ENCODE assay signal across 26 mouse cellular contexts in genomic region chr16:48276940-48277339, GRCm38 (mm10). TPM values are rescaled to one million over a fixed set of nuclear protein-coding genes. Genes with fewer than 3 reads are reported as not detected.
DNase-seq lines count a peak whose midpoint lies in the region; ATAC-seq and TF ChIP-seq lines count a peak whose summit lies in the region.
"Had no signal": no experiment of that assay in that cellular context is flagged by ENCODE, and none has a peak within 500 bp of the region (broad histone marks: within the 10 kb centered on the region; RNA-seq: fewer than 3 reads in every experiment).

No protein-coding gene starts in this region.

- H3K27me3 ChIP-seq in liver, embryonic 12.5 days (replicated peaks) = no peaks in the 10 kb centered on the region
- H3K27me3 ChIP-seq in liver, postnatal 0 days (ENCODE audit: insufficient read depth, low read length) = no peaks in the 10 kb centered on the region
- no peaks in the 10 kb centered on the region for H3K27me3 ChIP-seq in heart, embryonic 12.5 days (replicated peaks)
- H3K27me3 ChIP-seq: embryonic facial prominence, embryonic 13.5 days; embryonic facial prominence, embryonic 15.5 days; forebrain, embryonic 12.5 days; Patski had no signal

- H3K9ac ChIP-seq in liver, embryonic 12.5 days = no peak overlapping the region
- H3K9ac ChIP-seq in liver, postnatal 0 days (replicated peaks) = no peak overlapping the region
- H3K9ac ChIP-seq in heart, embryonic 12.5 days = no peak overlapping the region
- H3K9ac ChIP-seq: embryonic facial prominence, embryonic 13.5 days; embryonic facial prominence, embryonic 15.5 days; forebrain, embryonic 12.5 days had no signal

- 56% methylated on average over 4 of the region's 4 CpGs for WGBS in liver, embryonic 12.5 days (ENCODE audit: insufficient replicate concordance)
- 63% methylated on average over 4 of the region's 4 CpGs for WGBS in liver, postnatal 0 days (ENCODE audit: insufficient replicate concordance)
- WGBS in heart, embryonic 12.5 days = 60% methylated on average over 4 of the region's 4 CpGs

- no peak overlapping the region for H3K4me2 ChIP-seq in liver, embryonic 12.5 days
- H3K4me2 ChIP-seq in liver, postnatal 0 days (ENCODE audit: low read depth, low read length) = no peak overlapping the region
- no peak overlapping the region for H3K4me2 ChIP-seq in heart, embryonic 12.5 days
- H3K4me2 ChIP-seq: embryonic facial prominence, embryonic 13.5 days; embryonic facial prominence, embryonic 15.5 days; forebrain, embryonic 12.5 days had no signal

- no peak for TF ChIP-seq EP300 in liver, postnatal 0 days (IDR thresholded peaks at IDR 0.05; ENCODE audit: low read depth)

- H3K36me3 ChIP-seq in liver, embryonic 12.5 days = no peaks in the 10 kb centered on the region
- no peaks in the 10 kb centered on the region for H3K36me3 ChIP-seq in liver, postnatal 0 days (replicated peaks; ENCODE audit: insufficient read depth, low read length)
- no peaks in the 10 kb centered on the region for H3K36me3 ChIP-seq in heart, embryonic 12.5 days
- H3K36me3 ChIP-seq: embryonic facial prominence, embryonic 13.5 days; embryonic facial prominence, embryonic 15.5 days; forebrain, embryonic 10.5 days; forebrain, embryonic 12.5 days had no signal

- DNase-seq in liver, postnatal 0 days = no peak
- DNase-seq in cerebellum, postnatal 14 days = no peak
- DNase-seq: adrenal gland, adult 8-10 months; adrenal gland, postnatal 14 days; adrenal gland, postnatal 36 days; cerebellum, adult 11-12 months; cerebellum, adult 2 months; cerebellum, adult 9-10 months; cerebellum, postnatal 10 days; cerebellum, postnatal 36 days; embryo, embryonic 11 days had no signal

- peaks cover 5% of the 10 kb centered on the region; the same call in 1 of the 2 replicates for H3K4me1 ChIP-seq in liver, embryonic 12.5 days
- H3K4me1 ChIP-seq in liver, postnatal 0 days (ENCODE audit: insufficient read depth) = no peaks in the 10 kb centered on the region
- no peaks in the 10 kb centered on the region for H3K4me1 ChIP-seq in heart, embryonic 12.5 days (replicated peaks)
- H3K4me1 ChIP-seq: embryonic facial prominence, embryonic 13.5 days; embryonic facial prominence, embryonic 15.5 days; forebrain, embryonic 10.5 days; forebrain, embryonic 12.5 days had no signal

- ATAC-seq in liver, embryonic 12.5 days = peak; percentile 55; the same call in 1 of the 2 replicates
- no peak for ATAC-seq in liver, postnatal 0 days
- 0 out of 2 replicates have a peak, but pooled peaks have one; percentile 31 for ATAC-seq in megakaryocyte progenitor cell, adult 5-6 weeks (replicated peaks; ENCODE audit: poor library complexity)
- no peak for ATAC-seq in heart, embryonic 12.5 days (ENCODE audit: insufficient number of reproducible peaks, low FRiP score)
- ATAC-seq: activated CD4-positive, CD25-positive, alpha-beta regulatory T cell, adult 4 months; forebrain, embryonic 14.5 days; forebrain, embryonic 16.5 days; Patski had no signal

- no peak for TF ChIP-seq CTCF in liver, postnatal 0 days (IDR thresholded peaks at IDR 0.05; ENCODE audit: low read depth)

- no peak overlapping the region for H3K27ac ChIP-seq in liver, embryonic 12.5 days
- H3K27ac ChIP-seq in liver, postnatal 0 days (ENCODE audit: low read depth) = no peak overlapping the region
- no peak overlapping the region for H3K27ac ChIP-seq in heart, embryonic 12.5 days (ENCODE audit: poor library complexity, severe bottlenecking)
- H3K27ac ChIP-seq: embryonic facial prominence, embryonic 13.5 days; embryonic facial prominence, embryonic 15.5 days; forebrain, embryonic 10.5 days; forebrain, embryonic 12.5 days had no signal

- H3K9me3 ChIP-seq in liver, embryonic 12.5 days (replicated peaks) = no peaks in the 10 kb centered on the region
- no peaks in the 10 kb centered on the region for H3K9me3 ChIP-seq in liver, postnatal 0 days (ENCODE audit: low read length)
- H3K9me3 ChIP-seq in heart, embryonic 12.5 days (replicated peaks) = peaks cover 6% of the 10 kb centered on the region; the same call in 1 of the 2 replicates
- H3K9me3 ChIP-seq: embryonic facial prominence, embryonic 15.5 days; forebrain, embryonic 10.5 days; forebrain, embryonic 12.5 days had no signal

- no peak overlapping the region for H3K4me3 ChIP-seq in liver, embryonic 12.5 days
- no peak overlapping the region for H3K4me3 ChIP-seq in liver, postnatal 0 days (ENCODE audit: low read depth, low read length)
- H3K4me3 ChIP-seq in heart, embryonic 12.5 days = no peak overlapping the region
- H3K4me3 ChIP-seq: embryonic facial prominence, embryonic 13.5 days; embryonic facial prominence, embryonic 15.5 days; erythroblast, embryonic 14.5 days; forebrain, embryonic 10.5 days; forebrain, embryonic 12.5 days had no signal

RNA-seq across cellular contexts. Expression of gene Dppa4, which starts 6.6 kb away (rescaled TPM):
- polyA plus RNA-seq in liver, embryonic 12.5 days (2016; fragmentation: Nextera tagmentation; extraction: Ambion mirVana) = 0.19 TPM in 1 of 2 replicates, not detected in the other
- not detected in 2 replicates for polyA plus RNA-seq in liver, postnatal 0 days (2015; fragmentation: Nextera tagmentation; extraction: Ambion mirVana)
- total RNA-seq in megakaryocyte progenitor cell, adult 5-6 weeks (2015) = not detected in 2 replicates
- not detected in 2 replicates for total RNA-seq in megakaryocyte progenitor cell, adult 5-6 weeks (2017)
- polyA plus RNA-seq in heart, embryonic 12.5 days (2016; fragmentation: Nextera tagmentation; extraction: Ambion mirVana) = not detected in 2 replicates
- total RNA-seq: adrenal gland, adult 18-20 months; adrenal gland, adult 8-10 months; adrenal gland, postnatal 14 days; adrenal gland, postnatal 36 days; common myeloid progenitor, adult 5-6 weeks had no signal
- polyA plus RNA-seq: activated CD4-positive, CD25-positive, alpha-beta regulatory T cell, adult 4 months; cerebellum, adult 2 months; embryonic facial prominence, embryonic 11.5 days; embryonic facial prominence, embryonic 13.5 days; embryonic facial prominence, embryonic 15.5 days; erythroblast, embryonic 14.5 days; forebrain, embryonic 10.5 days; forebrain, embryonic 12.5 days; forebrain, embryonic 14.5 days; forebrain, embryonic 16.5 days; Patski had no signal

RNA-seq across cellular contexts. Expression of gene Dppa2, which starts 26.8 kb away (rescaled TPM):
- not detected in 2 replicates for polyA plus RNA-seq in liver, embryonic 12.5 days (2016; fragmentation: Nextera tagmentation; extraction: Ambion mirVana)
- not detected in 2 replicates for polyA plus RNA-seq in liver, postnatal 0 days (2015; fragmentation: Nextera tagmentation; extraction: Ambion mirVana)
- not detected in 2 replicates for total RNA-seq in megakaryocyte progenitor cell, adult 5-6 weeks (2015)
- not detected in 2 replicates for total RNA-seq in megakaryocyte progenitor cell, adult 5-6 weeks (2017)
- polyA plus RNA-seq in heart, embryonic 12.5 days (2016; fragmentation: Nextera tagmentation; extraction: Ambion mirVana) = not detected in 2 replicates
- total RNA-seq: adrenal gland, adult 18-20 months; adrenal gland, adult 8-10 months; adrenal gland, postnatal 14 days; adrenal gland, postnatal 36 days; common myeloid progenitor, adult 5-6 weeks had no signal
- polyA plus RNA-seq: activated CD4-positive, CD25-positive, alpha-beta regulatory T cell, adult 4 months; embryonic facial prominence, embryonic 11.5 days; embryonic facial prominence, embryonic 13.5 days; embryonic facial prominence, embryonic 15.5 days; erythroblast, embryonic 14.5 days; forebrain, embryonic 10.5 days; forebrain, embryonic 12.5 days; forebrain, embryonic 14.5 days; forebrain, embryonic 16.5 days; Patski had no signal

Comparison
In these comparisons a context has a peak if more than half of its experiments do, and no peak if none do; other contexts are left out.
1. ATAC-seq: peak in liver, embryonic 12.5 days (single experiment) and megakaryocyte progenitor cell, adult 5-6 weeks (single experiment); none in liver, postnatal 0 days (single experiment) and heart, embryonic 12.5 days (single experiment).